Mouse (Mus musculus) bone marrow macrophage, adult 2 months (primary cell): ENCODE measurements at regions not wholly inside any gene's neighbourhood (a gene's known extent, or its start where the extent isn't known, plus 50 kb on each side); places are given as distances from the start of the nearest gene placed in this dataset.

Source experiments
- CTCF ChIP-seq: IDR thresholded peaks from 2 replicates; pipeline ENCODE4 v1.5.1; 2012; ENCODE audit warnings: low read depth, mild to moderate bottlenecking, low read length, moderate library complexity
- POLR2A ChIP-seq: IDR thresholded peaks from 2 replicates; pipeline ENCODE4 v1.6.1; 2012; ENCODE audit warnings: mild to moderate bottlenecking, low read depth, low read length, borderline replicate concordance

DNA sequence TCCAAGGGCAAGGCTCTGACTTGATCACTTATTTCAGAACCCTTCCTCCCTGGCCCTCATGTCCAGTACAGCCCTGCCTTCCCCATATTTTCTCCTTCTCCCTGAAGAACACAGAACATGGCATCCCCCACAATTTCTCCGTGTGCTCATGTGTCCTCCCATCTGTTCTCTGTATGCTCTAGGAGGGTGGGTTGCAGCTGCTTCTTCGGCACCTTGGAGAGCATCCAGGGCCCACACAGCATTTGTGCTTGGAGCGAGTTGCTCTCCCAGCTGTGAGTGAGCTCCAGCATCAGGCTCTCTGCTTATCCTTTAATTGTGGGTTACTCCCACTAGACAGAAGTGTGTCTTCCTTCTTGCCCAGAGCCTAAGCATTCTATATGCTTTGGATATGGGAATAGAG is 69.8 kb upstream of the Bace2 start:
- no peak for TF ChIP-seq CTCF
- TF ChIP-seq POLR2A, result no peak
